Mouse (Mus musculus): ENCODE results near the gene Rnd2.
"Not testable (repeated sequence)": the region's sequence is repeated elsewhere in the genome, so short reads cannot be mapped to it uniquely, and the experiment has no call there.

The Rnd2 gene

GRCm38 (mm10) chr11:101468731-101469130, 3.9 kb downstream of the Rnd2 start:
- in situ Hi-C loops (cut with MboI, MseI): no loop called here

GRCm38 (mm10) chr11:101469155-101469554, 4.4 kb downstream of the Rnd2 start:
- in situ Hi-C loops (cut with MboI, MseI): no loop called here

- in situ Hi-C loops (cut with MboI, MseI): no loop called here
These were observed 5.4 kb downstream of the Rnd2 start for GRCm38 (mm10) chr11:101470206-101470605.

GRCm38 (mm10) chr11:101471926-101472325, 7.1 kb downstream of the Rnd2 start:
- in situ Hi-C loops (cut with MboI, MseI): no loop called here

- in situ Hi-C loops (cut with MboI, MseI): no loop called here
These were observed 7.5 kb downstream of the Rnd2 start for GRCm38 (mm10) chr11:101472336-101472735.

GRCm38 (mm10) chr11:101473686-101474085, 8.9 kb downstream of the Rnd2 start:
- in situ Hi-C loops (cut with MboI, MseI): not testable (repeated sequence)

GRCm38 (mm10) chr11:101474298-101474697, 9.5 kb downstream of the Rnd2 start:
- in situ Hi-C loops (cut with MboI, MseI): no loop called here

- in situ Hi-C loops (cut with MboI, MseI): not testable (repeated sequence)
These were observed 11.6 kb downstream of the Rnd2 start for GRCm38 (mm10) chr11:101476361-101476760.

- in situ Hi-C loops (cut with MboI, MseI): no loop called here
These were observed 12.4 kb downstream of the Rnd2 start for GRCm38 (mm10) chr11:101477194-101477551.

- in situ Hi-C loops (cut with MboI, MseI): no loop called here
These were observed 12.9 kb downstream of the Rnd2 start for GRCm38 (mm10) chr11:101477552-101478211.

GRCm38 (mm10) chr11:101479171-101479635, 14.4 kb downstream of the Rnd2 start:
- in situ Hi-C loops (cut with MboI, MseI): no loop called here

GRCm38 (mm10) chr11:101480912-101481311, 16.1 kb downstream of the Rnd2 start:
- in situ Hi-C loops (cut with MboI, MseI): no loop called here

GRCm38 (mm10) chr11:101483804-101484203, 19.0 kb downstream of the Rnd2 start:
- in situ Hi-C loops (cut with MboI, MseI): no loop called here

- in situ Hi-C loops (cut with MboI, MseI): no loop called here
These were observed 19.4 kb downstream of the Rnd2 start for GRCm38 (mm10) chr11:101484245-101484644.

- in situ Hi-C loops (cut with MboI, MseI): no loop called here
These were observed 20.0 kb downstream of the Rnd2 start for GRCm38 (mm10) chr11:101484814-101485213.

GRCm38 (mm10) chr11:101485509-101486028, 20.8 kb downstream of the Rnd2 start:
- in situ Hi-C loops (cut with MboI, MseI): no loop called here

- in situ Hi-C loops (cut with MboI, MseI): no loop called here
These were observed 21.3 kb downstream of the Rnd2 start for GRCm38 (mm10) chr11:101486126-101486525.

GRCm38 (mm10) chr11:101506269-101506780, 41.5 kb downstream of the Rnd2 start:
- in situ Hi-C loops (cut with MboI, MseI): no loop called here

- in situ Hi-C loops (cut with MboI, MseI): no loop called here
These were observed 42.3 kb downstream of the Rnd2 start for GRCm38 (mm10) chr11:101507090-101507489.

- in situ Hi-C loops (cut with MboI, MseI): no loop called here
These were observed 54.1 kb downstream of the Rnd2 start for GRCm38 (mm10) chr11:101518937-101519336.

- in situ Hi-C loops (cut with MboI, MseI): no loop called here
These were observed 54.6 kb downstream of the Rnd2 start for GRCm38 (mm10) chr11:101519364-101519763.

Data from T-helper 2 cell (primary cell).